Mouse (Mus musculus) megakaryocyte, embryonic 14.5 days (primary cell): ENCODE data around the gene Map10. TPM values are rescaled to one million over a fixed set of nuclear protein-coding genes. Genes with fewer than 3 reads are reported as not detected.

Experiments
- H3K27me3 ChIP-seq: replicated peaks from 2 replicates; pipeline ENCODE3; 2012; ENCODE audit warnings: inconsistent platforms
- H3K36me3 ChIP-seq: replicated peaks from 2 replicates; pipeline ENCODE3; 2012; ENCODE audit warnings: low read length, inconsistent platforms, mixed read lengths
- H3K4me1 ChIP-seq: 2 replicates; pipeline ENCODE4 v1.6.1; 2012; ENCODE audit warnings: inconsistent platforms
- H3K4me3 ChIP-seq: replicated peaks from 2 replicates; pipeline ENCODE3; 2012; ENCODE audit warnings: moderate library complexity, mild to moderate bottlenecking, inconsistent platforms
- H3K9me3 ChIP-seq: 2 replicates; pipeline ENCODE4 v1.6.1; 2012; ENCODE audit warnings: inconsistent platforms
- FLI1 ChIP-seq: IDR thresholded peaks from 2 replicates; pipeline ENCODE4 v1.6.1; 2012; ENCODE audit warnings: low read length, inconsistent platforms, mixed read lengths
- GATA1 ChIP-seq: IDR thresholded peaks from 3 replicates; pipeline ENCODE4 v1.6.1; 2012; ENCODE audit warnings: mixed read lengths, low read length, inconsistent platforms, borderline replicate concordance
- polyA plus RNA-seq: library from polyadenylated mRNA; stranded (reverse); fragments of >175 nt; gene quantifications from 2 replicates; pipeline ENCODE4 v1.2.3, GENCODE M21; 2012; ENCODE audit warnings: low replicate concordance; ENCODE audit not compliant: insufficient read depth

Map10 gene
- polyA plus RNA-seq, 1 experiment: not detected

GRCm38 (mm10) chr8:125690166-125690915 lies 20.7 kb downstream of the Map10 start:
- Histone ChIP-seq H3K9me3 (peaks cover 16% of the 10 kb centered on the region), H3K4me3 (no peak overlapping the region), H3K27me3 (peaks cover 3% of the 10 kb centered on the region), H3K36me3 (no peaks in the 10 kb centered on the region), H3K4me1 (no peaks in the 10 kb centered on the region)
- no peak for TF ChIP-seq FLI1
- no peak for TF ChIP-seq GATA1

GRCm38 (mm10) chr8:125690961-125691360 lies 21.3 kb downstream of the Map10 start:
- Histone ChIP-seq H3K4me3 (no peak overlapping the region), H3K27me3 (peaks cover 3% of the 10 kb centered on the region), H3K4me1 (no peaks in the 10 kb centered on the region), H3K9me3 (peaks cover 13% of the 10 kb centered on the region), H3K36me3 (no peaks in the 10 kb centered on the region)
- TF ChIP-seq FLI1: no peak
- TF ChIP-seq GATA1: no peak

GRCm38 (mm10) chr8:125692447-125692846 lies 22.8 kb downstream of the Map10 start:
- no peaks in the 10 kb centered on the region for H3K36me3 ChIP-seq
- H3K9me3 ChIP-seq: peaks cover 20% of the 10 kb centered on the region
- TF ChIP-seq GATA1 (no peak), FLI1 (no peak)
- no peaks in the 10 kb centered on the region for H3K4me1 ChIP-seq
- peaks cover 3% of the 10 kb centered on the region for H3K27me3 ChIP-seq
- H3K4me3 ChIP-seq: no peak overlapping the region

- peaks cover 3% of the 10 kb centered on the region for H3K27me3 ChIP-seq
- no peak overlapping the region for H3K4me3 ChIP-seq
- TF ChIP-seq FLI1: no peak
- TF ChIP-seq GATA1: no peak
- H3K36me3 ChIP-seq: no peaks in the 10 kb centered on the region
- H3K4me1 ChIP-seq: no peaks in the 10 kb centered on the region
- H3K9me3 ChIP-seq: peaks cover 24% of the 10 kb centered on the region
Observed at GRCm38 (mm10) chr8:125693197-125693596, 23.6 kb downstream of the Map10 start.

- Histone ChIP-seq H3K9me3 (peaks cover 32% of the 10 kb centered on the region), H3K36me3 (no peaks in the 10 kb centered on the region), H3K4me3 (no peak overlapping the region), H3K4me1 (no peaks in the 10 kb centered on the region), H3K27me3 (no peaks in the 10 kb centered on the region)
- no peak for TF ChIP-seq FLI1
- TF ChIP-seq GATA1: no peak
Observed at GRCm38 (mm10) chr8:125695951-125696350, 26.3 kb downstream of the Map10 start.

GRCm38 (mm10) chr8:125699391-125700025 lies 29.9 kb downstream of the Map10 start:
- Histone ChIP-seq H3K4me3 (no peak overlapping the region), H3K9me3 (peaks cover 36% of the 10 kb centered on the region), H3K27me3 (no peaks in the 10 kb centered on the region), H3K4me1 (no peaks in the 10 kb centered on the region), H3K36me3 (no peaks in the 10 kb centered on the region)
- TF ChIP-seq FLI1: no peak
- no peak for TF ChIP-seq GATA1

GRCm38 (mm10) chr8:125700407-125700806 lies 30.8 kb downstream of the Map10 start:
- peaks cover 36% of the 10 kb centered on the region for H3K9me3 ChIP-seq
- TF ChIP-seq GATA1 (no peak), FLI1 (no peak)
- no peak overlapping the region for H3K4me3 ChIP-seq
- H3K27me3 ChIP-seq: no peaks in the 10 kb centered on the region
- no peaks in the 10 kb centered on the region for H3K4me1 ChIP-seq
- H3K36me3 ChIP-seq: no peaks in the 10 kb centered on the region

GRCm38 (mm10) chr8:125702868-125703473 lies 33.4 kb downstream of the Map10 start:
- H3K9me3 ChIP-seq: peaks cover 44% of the 10 kb centered on the region
- H3K36me3 ChIP-seq: no peaks in the 10 kb centered on the region
- H3K4me3 ChIP-seq: no peak overlapping the region
- TF ChIP-seq FLI1 (no peak), GATA1 (no peak)
- H3K27me3 ChIP-seq: no peaks in the 10 kb centered on the region
- H3K4me1 ChIP-seq: no peaks in the 10 kb centered on the region

GRCm38 (mm10) chr8:125704434-125704833 lies 34.8 kb downstream of the Map10 start:
- Histone ChIP-seq H3K9me3 (peaks cover 40% of the 10 kb centered on the region), H3K4me1 (no peaks in the 10 kb centered on the region), H3K36me3 (no peaks in the 10 kb centered on the region), H3K27me3 (no peaks in the 10 kb centered on the region), H3K4me3 (no peak overlapping the region)
- no peak for TF ChIP-seq GATA1
- TF ChIP-seq FLI1: no peak

GRCm38 (mm10) chr8:125705816-125706215 lies 36.2 kb downstream of the Map10 start:
- Histone ChIP-seq H3K27me3 (no peaks in the 10 kb centered on the region), H3K4me3 (no peak overlapping the region), H3K4me1 (no peaks in the 10 kb centered on the region), H3K36me3 (no peaks in the 10 kb centered on the region), H3K9me3 (peaks cover 42% of the 10 kb centered on the region)
- TF ChIP-seq GATA1 (no peak), FLI1 (no peak)
